8 mouse cellular contexts compared by ENCODE assay signal in genomic region chr19:15947237-15947636, GRCm38 (mm10). TPM values are rescaled to one million over a fixed set of nuclear protein-coding genes. Genes with fewer than 3 reads are reported as not detected.
DNase-seq lines count a peak whose midpoint lies in the region; ATAC-seq lines count a peak whose summit lies in the region.

Gene Psat1 (minus strand): TSS chr19:15947337.

- H3K27me3 ChIP-seq in embryonic facial prominence, embryonic 15.5 days, result no peaks in the 10 kb centered on the region
- no peaks in the 10 kb centered on the region for H3K27me3 ChIP-seq in midbrain, embryonic 13.5 days

- WGBS in embryonic facial prominence, embryonic 15.5 days, result 74% methylated on average over 7 of the region's 7 CpGs
- 78% methylated on average over 7 of the region's 7 CpGs for WGBS in large intestine, adult 2 months
- 86% methylated on average over 7 of the region's 7 CpGs for WGBS in midbrain, embryonic 13.5 days

- no peaks in the 10 kb centered on the region for H3K36me3 ChIP-seq in embryonic facial prominence, embryonic 15.5 days
- no peaks in the 10 kb centered on the region for H3K36me3 ChIP-seq in midbrain, embryonic 13.5 days

- H3K9ac ChIP-seq in embryonic facial prominence, embryonic 15.5 days, result no peak within 1 kb of the TSS
- H3K9ac ChIP-seq in midbrain, embryonic 13.5 days (replicated peaks), result no peak within 1 kb of the TSS

- H3K9me3 ChIP-seq in embryonic facial prominence, embryonic 15.5 days (replicated peaks), result no peaks in the 10 kb centered on the region
- H3K9me3 ChIP-seq in midbrain, embryonic 13.5 days, result no peaks in the 10 kb centered on the region; the same call in 1 of the 2 replicates

- no peak for DNase-seq in gastrocnemius, postnatal 4 days (ENCODE audit: low spot score in 2 of 2)
- no peak for DNase-seq in gastrocnemius, postnatal 36 days
- no peak for DNase-seq in large intestine, adult 2 months (ENCODE audit: low read depth, low spot score)
- DNase-seq in gastrocnemius, adult 8-10 months (ENCODE audit: low spot score in 2 of 2), result no peak
- no peak for DNase-seq in MN1 (ENCODE audit: low spot score)

- no peak for ATAC-seq in CD4-positive, CD25-positive, alpha-beta regulatory T cell, adult 4 months
- ATAC-seq in embryonic facial prominence, embryonic 15.5 days (ENCODE audit: insufficient number of reproducible peaks, low FRiP score, low TSS enrichment, low read depth), result no peak
- no peak for ATAC-seq in midbrain, embryonic 13.5 days

- no peak within 1 kb of the TSS for H3K4me2 ChIP-seq in embryonic facial prominence, embryonic 15.5 days (replicated peaks)
- H3K4me2 ChIP-seq in midbrain, embryonic 13.5 days (replicated peaks), result no peak within 1 kb of the TSS

- no peak within 1 kb of the TSS for H3K4me3 ChIP-seq in embryonic facial prominence, embryonic 15.5 days (replicated peaks)
- H3K4me3 ChIP-seq in midbrain, embryonic 13.5 days (replicated peaks), result no peak within 1 kb of the TSS

- intact Hi-C loops in gastrocnemius, postnatal 36 days (cut with DNase I), result no loop called here

- no peaks in the 10 kb centered on the region for H3K4me1 ChIP-seq in embryonic facial prominence, embryonic 15.5 days
- H3K4me1 ChIP-seq in midbrain, embryonic 13.5 days (replicated peaks), result no peaks in the 10 kb centered on the region

- peak within 1 kb of the TSS; percentile 31; the same call in 1 of the 2 replicates for H3K27ac ChIP-seq in embryonic facial prominence, embryonic 15.5 days (replicated peaks)
- no peak within 1 kb of the TSS for H3K27ac ChIP-seq in midbrain, embryonic 13.5 days

RNA-seq across cellular contexts. Expression of gene Psat1, which starts in this region (rescaled TPM):
- 10 to 100 TPM; 45.7 to 56.4 TPM for total RNA-seq in gastrocnemius, postnatal 4 days (2021)
- total RNA-seq in gastrocnemius, postnatal 36 days (2021), result 1 to 10 TPM; 2.9 to 3.0 TPM
- polyA plus RNA-seq in CD4-positive, CD25-positive, alpha-beta regulatory T cell, adult 4 months (2017; shearing (Covaris generic)), result 10 to 100 TPM; 39.6 to 66.0 TPM
- polyA plus RNA-seq in embryonic facial prominence, embryonic 15.5 days (2015; fragmentation: Nextera tagmentation; extraction: Ambion mirVana), result 116 and 122 TPM in 2 replicates
- polyA plus RNA-seq in large intestine, adult 2 months (2012; rRNA removed), result 7.9 and 10.9 TPM in 2 replicates
- polyA plus RNA-seq in midbrain, embryonic 13.5 days (2015; fragmentation: Nextera tagmentation; extraction: Ambion mirVana), result 122 and 125 TPM in 2 replicates
- total RNA-seq in gastrocnemius, adult 8-10 months (2022), result 1 to 10 TPM in 2 of 4 experiments, under 1 TPM in 2; 0.87 to 1.9 (median 1.0) TPM

Comparison
In these comparisons a context has a peak if more than half of its experiments do, and no peak if none do; other contexts are left out.
1. RNA of gene Psat1 (total RNA-seq): 45.7 to 56.4 TPM in gastrocnemius, postnatal 4 days; 2.9 to 3.0 TPM in gastrocnemius, postnatal 36 days and 0.87 to 1.9 TPM in gastrocnemius, adult 8-10 months; every median in the first group is over 10 times any median in the second.